Mouse (Mus musculus) limb, embryonic 14.5 days (tissue): ENCODE data around the gene Ptprn2. TPM values are rescaled to one million over a fixed set of nuclear protein-coding genes. Genes with fewer than 3 reads are reported as not detected.

Experiments
- ATAC-seq: fragments of 200-750 bp; cut with Nextera tagmentation; 2 replicates; pipeline ENCODE4 v1.8.0; 2017; ENCODE audit warnings: low read depth, moderate number of reproducible peaks, moderate TSS enrichment; ENCODE audit not compliant: low FRiP score
- DNase-seq: peaks from one replicate; pipeline ENCODE4 v3.0.0-alpha.2; 2015; ENCODE audit warnings: low spot score
- H3K27ac ChIP-seq: fragments of 300-500 bp; sonication (generic); replicated peaks from 2 replicates; pipeline ENCODE4 v1.5.1; 2014; ENCODE audit warnings: low read depth, mild to moderate bottlenecking, low read length, moderate library complexity, mixed read lengths
- H3K27me3 ChIP-seq: fragments of 300-500 bp; sonication (generic); 2 replicates; pipeline ENCODE4 v1.6.1; 2014; ENCODE audit warnings: low read length, mixed read lengths; ENCODE audit not compliant: control insufficient read depth, insufficient read depth
- H3K36me3 ChIP-seq: fragments of 300-500 bp; sonication (generic); 2 replicates; pipeline ENCODE4 v1.6.1; 2014; ENCODE audit warnings: mild to moderate bottlenecking, low read length, moderate library complexity, mixed read lengths; ENCODE audit not compliant: control insufficient read depth, insufficient read depth
- H3K4me1 ChIP-seq: fragments of 300-500 bp; sonication (generic); 2 replicates; pipeline ENCODE4 v1.6.1; 2014; ENCODE audit warnings: antibody characterized with exemption, low read length, mixed read lengths; ENCODE audit not compliant: control insufficient read depth, insufficient read depth
- H3K4me2 ChIP-seq: fragments of 300-500 bp; sonication (generic); replicated peaks from 2 replicates; pipeline ENCODE4 v1.6.1; 2014; ENCODE audit warnings: low read depth, mild to moderate bottlenecking, low read length, moderate library complexity; ENCODE audit not compliant: severe bottlenecking
- H3K4me3 ChIP-seq: fragments of 300-500 bp; sonication (generic); replicated peaks from 2 replicates; pipeline ENCODE4 v1.5.1; 2014; ENCODE audit warnings: low read length
- H3K9ac ChIP-seq: fragments of 300-500 bp; sonication (generic); 2 replicates; pipeline ENCODE4 v1.6.1; 2014; ENCODE audit warnings: mild to moderate bottlenecking, low read depth, low read length, moderate library complexity; ENCODE audit not compliant: severe bottlenecking
- H3K9me3 ChIP-seq: fragments of 300-500 bp; sonication (generic); 2 replicates; pipeline ENCODE4 v1.6.1; 2016; ENCODE audit warnings: low read length; ENCODE audit not compliant: control insufficient read depth
- POLR2A ChIP-seq: fragments of 200-500 bp; IDR thresholded peaks from 2 replicates; pipeline ENCODE4 v1.8.0; 2012; ENCODE audit warnings: inconsistent platforms, mild to moderate bottlenecking, moderate library complexity, borderline replicate concordance; ENCODE audit not compliant: insufficient read depth, insufficient read length; ENCODE audit errors: extremely low read depth
- WGBS: fragments of 180-500 bp; shearing (Covaris S2); extraction: QIAGEN DNeasy Blood & Tissue Kit; methylation state at CpG from one replicate; pipeline ENCODE4 v1.1.7; 2014; 5-methylcytosine and 5-hydroxymethylcytosine counted together
- polyA plus RNA-seq, 2 experiments: library from polyadenylated mRNA; depleted of rRNA in 1 of 2; stranded (reverse) in 1 of 2; unstranded in 1 of 2; fragments of >200 nt; fragmentation: Nextera tagmentation in 1 of 2; extraction: Ambion mirVana in 1 of 2; gene quantifications; 2 replicates each; pipeline versions ENCODE4 v1.2.1 to v1.2.3; 2012 to 2014

Gene Ptprn2
- polyA plus RNA-seq, 2 experiments: 0.08 to 0.65 TPM

DNA sequence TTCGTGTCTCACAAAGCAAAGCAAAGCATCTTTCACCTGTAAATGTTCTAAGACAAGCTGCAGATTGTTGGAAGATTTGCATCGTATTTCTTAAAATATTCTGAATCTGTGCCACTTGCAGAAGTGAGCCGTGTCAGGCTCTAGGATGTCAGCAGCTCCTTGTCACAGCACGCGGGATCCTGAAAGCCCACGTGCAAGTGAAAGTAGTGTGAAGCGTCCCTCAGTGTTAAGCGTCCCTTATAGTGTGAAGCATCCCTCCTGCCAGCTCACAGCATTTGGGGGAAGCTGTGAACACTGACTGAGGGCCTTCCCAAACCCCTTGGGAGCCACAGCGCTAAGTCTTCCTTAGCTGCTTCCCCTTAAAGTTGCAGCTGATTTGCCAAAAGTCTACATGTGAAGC, 768.8 kb downstream of the Ptprn2 start:
- TF ChIP-seq POLR2A: no peak

DNA sequence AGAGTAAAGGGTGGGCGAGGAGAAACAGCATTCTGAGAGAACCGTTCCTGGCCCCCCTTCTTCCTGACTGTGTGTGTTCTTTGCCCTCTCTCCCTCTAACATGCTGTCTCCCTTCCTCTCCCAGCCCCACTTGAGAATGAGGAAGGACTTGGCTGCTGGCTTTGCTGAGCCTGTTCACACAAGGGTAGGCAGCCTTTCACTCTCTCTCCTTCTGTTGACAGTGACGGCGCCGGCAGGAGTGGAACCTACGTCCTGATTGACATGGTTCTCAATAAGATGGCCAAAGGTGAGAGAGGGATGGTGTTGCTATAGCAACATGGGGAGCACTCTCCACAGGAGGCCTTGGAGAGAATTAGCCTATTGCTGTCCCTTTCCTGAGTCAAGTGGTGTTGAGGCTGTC, 769.8 kb downstream of the Ptprn2 start:
- ATAC-seq (no peak), DNase-seq (no peak)
- no peaks in the 10 kb centered on the region for H3K27me3 ChIP-seq
- H3K27ac ChIP-seq: no peak overlapping the region
- H3K4me2 ChIP-seq: no peak overlapping the region
- peaks cover 21% of the 10 kb centered on the region for H3K4me1 ChIP-seq
- no peaks in the 10 kb centered on the region for H3K36me3 ChIP-seq
- no peak for TF ChIP-seq POLR2A
- H3K9ac ChIP-seq: no peak overlapping the region
- no peaks in the 10 kb centered on the region for H3K9me3 ChIP-seq
- no peak overlapping the region for H3K4me3 ChIP-seq
- WGBS: 60% methylated on average over 6 of the region's 6 CpGs

More for the DNA sequence above, 768.8 kb downstream of the Ptprn2 start:
- H3K4me2 ChIP-seq: no peak overlapping the region
- no peak overlapping the region for H3K27ac ChIP-seq
- no peak overlapping the region for H3K4me3 ChIP-seq
- 79% methylated on average over 9 of the region's 9 CpGs for WGBS
- peaks cover 23% of the 10 kb centered on the region for H3K4me1 ChIP-seq
- H3K27me3 ChIP-seq: no peaks in the 10 kb centered on the region
- ATAC-seq (no peak), DNase-seq (no peak)
- H3K36me3 ChIP-seq: no peaks in the 10 kb centered on the region
- no peaks in the 10 kb centered on the region for H3K9me3 ChIP-seq
- H3K9ac ChIP-seq: no peak overlapping the region

DNA sequence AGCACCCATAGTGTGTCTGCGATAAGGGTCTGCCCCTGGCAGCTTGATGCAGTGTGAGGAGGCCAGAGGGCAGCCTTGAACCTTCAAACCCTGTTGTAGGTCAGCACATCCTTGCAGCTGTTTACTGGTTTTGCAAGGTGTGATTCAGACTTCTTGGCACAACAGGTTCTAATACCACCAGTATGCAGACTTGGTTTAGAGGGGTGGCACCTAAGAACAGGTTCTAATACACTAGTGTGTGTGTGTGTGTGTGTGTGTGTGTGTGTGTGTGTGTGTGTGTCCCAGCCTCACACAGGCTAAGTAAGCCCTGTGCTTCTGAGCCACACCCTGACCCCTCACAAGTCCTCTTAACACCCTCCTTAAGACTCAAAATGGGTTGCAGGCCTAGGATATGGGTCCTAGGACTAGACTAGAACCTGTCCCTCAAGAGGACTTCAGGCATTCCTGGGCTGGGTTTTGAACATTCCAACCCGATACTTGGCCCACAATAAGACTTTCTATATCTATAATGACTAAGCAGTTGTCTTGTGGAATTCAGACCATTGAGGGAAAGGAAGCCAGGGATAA, 770.3 kb downstream of the Ptprn2 start:
- Histone ChIP-seq H3K27ac (no peak overlapping the region), H3K4me1 (peaks cover 16% of the 10 kb centered on the region), H3K9me3 (no peaks in the 10 kb centered on the region), H3K27me3 (no peaks in the 10 kb centered on the region), H3K36me3 (no peaks in the 10 kb centered on the region), H3K4me3 (no peak overlapping the region), H3K9ac (no peak overlapping the region), H3K4me2 (no peak overlapping the region)
- ATAC-seq: no peak
- no peak for DNase-seq
- 87% methylated on average over 2 of the region's 2 CpGs for WGBS
- no peak for TF ChIP-seq POLR2A

DNA sequence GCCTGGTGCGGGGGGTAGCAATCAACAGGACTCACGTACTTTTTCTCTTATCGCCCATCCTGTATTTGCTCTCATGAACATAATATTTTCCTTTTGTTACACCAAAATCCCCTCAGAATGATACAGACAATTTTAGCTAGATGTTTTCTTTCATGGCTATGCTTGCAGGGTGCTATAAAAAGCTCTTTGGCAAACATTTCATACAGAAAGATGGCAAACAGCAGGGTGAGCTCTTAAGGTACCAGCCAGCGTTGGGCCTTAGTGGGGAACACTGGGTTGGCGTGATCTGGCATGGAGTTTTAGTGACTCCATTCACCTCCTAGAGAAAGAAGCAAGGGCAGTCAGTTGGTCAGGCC, 771.3 kb downstream of the Ptprn2 start:
- Histone ChIP-seq H3K36me3 (no peaks in the 10 kb centered on the region), H3K4me1 (peaks cover 7% of the 10 kb centered on the region; the same call in 1 of the 2 replicates), H3K9me3 (no peaks in the 10 kb centered on the region), H3K27me3 (no peaks in the 10 kb centered on the region), H3K9ac (no peak overlapping the region), H3K4me3 (no peak overlapping the region), H3K27ac (no peak overlapping the region), H3K4me2 (no peak overlapping the region)
- TF ChIP-seq POLR2A: no peak
- WGBS: 84% methylated on average over 5 of the region's 5 CpGs
- ATAC-seq (no peak), DNase-seq (no peak)

DNA sequence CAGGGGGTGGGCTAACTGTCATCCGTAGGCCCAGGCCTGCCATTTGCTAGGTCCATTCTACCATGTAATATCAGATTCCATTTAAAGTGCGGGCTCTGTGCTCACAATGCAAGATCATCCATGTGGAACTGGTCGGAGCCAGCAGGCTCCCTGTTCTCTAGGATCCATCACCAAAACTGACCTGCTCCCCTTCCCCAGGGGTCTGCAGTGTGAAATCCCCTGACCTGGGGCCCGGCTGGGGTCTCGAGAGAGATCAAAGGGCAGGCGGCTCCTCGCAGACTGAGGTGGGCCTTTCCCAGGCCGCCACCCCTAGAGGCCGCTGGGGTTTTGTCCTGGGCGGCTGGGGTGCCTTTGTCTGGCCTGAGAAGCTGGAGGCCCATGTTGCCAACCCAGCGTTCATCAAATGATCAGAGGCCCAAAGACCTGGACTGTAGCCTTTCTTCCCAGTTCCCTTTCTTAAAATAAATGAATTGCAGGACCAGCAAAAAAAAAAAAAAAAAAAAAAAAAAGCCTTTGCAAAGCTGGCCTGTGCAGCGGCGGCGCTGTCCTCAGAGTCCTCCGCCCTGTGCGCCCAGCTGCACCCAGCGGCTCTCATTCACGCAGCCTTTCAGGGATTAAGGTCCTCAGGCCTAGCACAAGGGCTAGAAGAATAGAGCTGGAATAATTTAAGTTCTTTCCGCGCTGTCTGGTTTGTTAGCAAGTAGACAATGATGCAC, 771.8 kb downstream of the Ptprn2 start:
- no peaks in the 10 kb centered on the region for H3K9me3 ChIP-seq
- DNase-seq (no peak), ATAC-seq (no peak)
- 34% methylated on average over 20 of the region's 20 CpGs for WGBS
- H3K9ac ChIP-seq: no peak overlapping the region
- no peak overlapping the region for H3K4me2 ChIP-seq
- H3K27ac ChIP-seq: no peak overlapping the region
- H3K36me3 ChIP-seq: no peaks in the 10 kb centered on the region
- no peak for TF ChIP-seq POLR2A
- no peak overlapping the region for H3K4me3 ChIP-seq
- H3K27me3 ChIP-seq: no peaks in the 10 kb centered on the region
- H3K4me1 ChIP-seq: peaks cover 3% of the 10 kb centered on the region; the same call in 1 of the 2 replicates
